Mouse (Mus musculus) layer of hippocampus, postnatal 10 days (tissue): ENCODE data around the gene Snx13. TPM values are rescaled to one million over a fixed set of nuclear protein-coding genes. Genes with fewer than 3 reads are reported as not detected.

Experiments
- DNase-seq, 2 experiments: peaks; one replicate each; pipeline ENCODE4 v3.0.0; 2021; ENCODE audit warnings: low spot score in 2 of 2
- long read RNA-seq: library from polyadenylated mRNA; stranded (forward); transcript quantifications from one replicate; pipeline ENCODE4 v2.0.0, GENCODE M21; 2023
- total RNA-seq, 2 experiments: library from RNA; stranded (reverse); gene quantifications; 2 replicates each; pipeline ENCODE4 v1.2.3; 2021

Gene Snx13
- 10 to 100 TPM; 54.9 to 58.8 TPM for total RNA-seq
- long read RNA-seq, full-length matches to known transcripts = 11 of 18 reads
- long read RNA-seq, partial matches to known transcripts = 3 of 18 reads
- long read RNA-seq, other reads (novel, unspliced or antisense) = 4 of 18 reads

- DNase-seq = peak; percentile 85 to 91
Measured at GRCm38 (mm10) chr12:35046999-35047319, at the start of gene Snx13. Snx13 (plus strand) TSS chr12:35047186.

DNA sequence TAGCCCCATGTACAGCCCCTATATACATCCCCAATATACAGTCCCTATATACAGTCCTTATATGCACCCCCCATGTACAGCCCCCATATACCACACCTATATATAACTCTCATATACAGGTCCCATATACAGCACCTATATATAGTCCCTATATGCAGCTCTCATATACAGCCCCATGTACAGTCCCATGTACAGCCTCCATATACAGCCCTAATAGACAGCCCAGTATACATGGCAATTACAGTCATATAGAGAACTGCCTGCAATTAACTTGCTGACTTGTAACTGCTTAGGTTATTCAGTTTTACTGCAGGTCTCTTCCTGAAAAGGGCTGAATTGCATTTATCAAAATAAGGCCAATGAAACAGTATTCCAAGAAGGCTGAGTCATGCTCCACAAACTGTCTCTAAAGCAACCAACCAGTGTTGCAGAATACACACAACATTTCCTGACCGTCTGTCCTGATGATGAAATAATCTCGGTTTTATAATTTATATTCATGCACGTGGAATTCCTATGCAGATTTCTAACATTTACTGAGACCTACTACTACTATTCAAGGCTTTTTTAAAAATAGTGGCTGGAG, 49.3 kb upstream of the Snx13 start:
- DNase-seq = no peak

- DNase-seq = no peak
Measured at GRCm38 (mm10) chr12:34998778-34999467, 48.1 kb upstream of the Snx13 start.

DNA sequence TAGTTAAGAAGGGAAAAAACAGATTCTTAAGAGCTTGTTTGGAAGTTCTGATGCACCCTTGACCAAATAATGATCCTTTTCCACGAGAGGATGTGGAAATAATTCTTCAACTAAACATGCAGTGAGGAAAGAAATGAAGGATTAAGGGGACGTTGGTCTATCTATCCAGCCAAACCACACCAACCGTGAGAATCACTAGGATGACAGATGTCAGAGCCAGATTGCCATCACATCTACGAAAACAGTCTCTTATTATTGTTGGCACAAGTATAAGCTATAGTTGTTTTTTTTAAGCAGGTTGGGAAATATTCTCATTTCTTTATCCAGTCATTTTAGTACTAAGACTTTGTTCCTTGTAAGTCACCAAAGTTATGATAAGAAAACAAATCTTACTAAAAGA, 46.7 kb upstream of the Snx13 start:
- no peak for DNase-seq

DNA sequence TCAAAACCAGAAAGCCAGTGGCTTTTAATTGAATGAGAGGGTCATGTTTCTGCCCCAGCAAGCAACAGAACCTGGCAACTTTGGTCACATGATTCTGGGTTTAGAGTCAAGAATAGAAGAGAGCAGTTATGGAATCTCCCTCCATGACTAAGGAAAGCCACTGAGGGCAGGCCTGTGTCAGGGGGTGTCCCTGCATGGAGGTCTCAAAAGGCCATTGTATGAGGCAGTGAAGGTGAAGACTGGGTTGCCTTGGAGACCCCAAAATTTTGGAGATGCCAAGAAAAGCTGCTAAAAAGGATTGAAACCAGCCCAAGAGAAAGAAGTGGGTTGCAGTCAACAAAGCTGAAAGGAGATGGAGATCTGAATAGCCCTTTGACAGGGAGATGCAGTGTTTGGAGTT, 41.2 kb upstream of the Snx13 start:
- DNase-seq = no peak

GRCm38 (mm10) chr12:35007851-35008250, 39.1 kb upstream of the Snx13 start:
- DNase-seq = no peak

DNA sequence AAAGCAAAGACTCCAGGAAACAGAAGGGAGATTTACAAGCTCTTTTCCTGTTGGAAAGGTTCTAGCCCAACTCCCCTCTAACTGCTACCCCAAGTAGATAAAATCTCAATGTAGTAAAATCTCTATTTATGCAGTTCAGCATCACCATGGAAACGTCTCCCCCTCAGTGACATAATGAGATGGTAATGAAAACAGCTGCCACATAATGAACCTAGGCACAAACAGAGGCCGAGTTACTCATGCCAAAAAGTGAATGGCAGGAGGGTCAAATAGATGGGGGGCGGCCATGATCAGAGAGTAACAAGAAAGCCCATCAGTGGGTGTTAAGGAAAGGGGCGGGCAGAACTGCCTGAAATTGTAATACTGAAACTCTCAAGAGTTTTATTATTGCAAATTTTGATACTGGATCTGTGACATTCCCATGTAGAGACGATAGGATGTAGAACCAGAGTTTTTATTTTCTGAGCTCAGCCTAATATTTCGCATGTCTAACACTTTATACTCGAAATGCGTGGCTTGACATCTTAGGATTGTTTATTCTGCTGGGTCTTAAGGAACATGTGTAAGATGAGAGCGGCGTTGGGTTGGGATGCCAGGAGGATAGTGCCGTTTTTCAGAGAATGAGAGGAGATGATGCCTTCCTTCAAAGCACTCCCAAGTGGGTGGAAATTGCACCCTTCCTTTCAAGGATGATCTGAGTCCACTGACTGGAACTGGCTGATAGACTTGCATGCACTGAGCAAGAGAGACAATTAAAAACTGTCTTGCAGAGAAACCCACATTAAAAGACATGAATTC, 38.4 kb upstream of the Snx13 start:
- DNase-seq = peak; percentile 22 to 30

DNA sequence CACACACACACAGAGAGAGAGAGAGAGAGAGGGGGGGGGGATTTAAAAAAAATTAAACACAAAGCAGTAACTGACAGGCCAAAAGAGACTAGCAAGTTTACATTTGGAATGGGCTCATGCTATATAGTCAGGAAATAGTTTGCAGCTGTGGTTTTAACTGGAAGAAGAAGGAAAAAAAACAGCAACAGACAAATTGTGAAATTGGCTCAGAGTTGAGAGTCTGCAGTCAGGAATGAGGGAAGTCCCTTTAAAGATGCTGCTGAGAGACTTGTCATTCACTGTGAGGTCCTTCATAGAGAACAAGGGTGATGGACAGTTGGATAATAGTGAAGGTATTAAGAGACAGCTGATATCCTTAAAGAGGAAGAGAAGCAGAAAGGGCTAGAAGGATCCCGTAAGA, 35.5 kb upstream of the Snx13 start:
- DNase-seq = no peak

- no peak for DNase-seq
Measured at GRCm38 (mm10) chr12:35013950-35014349, 33.0 kb upstream of the Snx13 start.

GRCm38 (mm10) chr12:35016056-35016455, 30.9 kb upstream of the Snx13 start:
- DNase-seq = peak; percentile 13 to 26

DNA sequence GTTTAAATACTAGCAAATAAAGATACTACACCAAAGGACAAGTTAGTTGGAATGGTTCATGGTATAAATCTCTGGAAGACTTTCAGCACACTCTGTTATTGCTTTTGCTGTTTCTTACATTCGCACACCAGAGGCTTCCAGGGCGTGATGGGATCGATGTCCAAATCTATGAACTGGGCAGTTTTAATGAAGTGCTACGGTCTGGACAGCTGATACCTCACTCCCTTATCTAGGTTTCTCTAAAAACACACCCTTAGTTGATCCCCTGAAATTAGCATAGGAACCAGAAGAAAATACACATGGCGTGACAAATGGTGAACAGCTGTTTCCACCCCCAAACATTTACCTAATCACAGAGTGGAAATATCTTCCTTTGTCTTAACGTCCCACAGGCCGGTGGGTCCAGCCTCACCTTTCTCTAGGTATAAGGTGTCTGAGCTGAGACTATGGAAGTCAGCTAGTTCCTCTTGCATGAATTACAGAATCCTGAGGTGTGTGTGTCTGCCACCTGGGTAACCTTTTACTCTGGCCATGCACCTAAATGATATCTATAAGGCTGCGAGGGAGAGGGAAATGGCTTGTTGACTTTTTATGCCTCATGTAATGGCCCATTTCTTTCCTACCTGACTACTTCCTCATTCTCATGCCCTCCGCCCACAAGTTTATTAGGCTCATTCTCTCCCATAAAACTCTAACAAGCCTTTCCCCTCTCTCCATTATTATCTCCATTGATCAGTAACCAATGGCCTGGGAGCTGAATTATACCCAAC, 30.3 kb upstream of the Snx13 start:
- DNase-seq = no peak

- DNase-seq = no peak
Measured at GRCm38 (mm10) chr12:35018679-35019237, 28.2 kb upstream of the Snx13 start.

DNA sequence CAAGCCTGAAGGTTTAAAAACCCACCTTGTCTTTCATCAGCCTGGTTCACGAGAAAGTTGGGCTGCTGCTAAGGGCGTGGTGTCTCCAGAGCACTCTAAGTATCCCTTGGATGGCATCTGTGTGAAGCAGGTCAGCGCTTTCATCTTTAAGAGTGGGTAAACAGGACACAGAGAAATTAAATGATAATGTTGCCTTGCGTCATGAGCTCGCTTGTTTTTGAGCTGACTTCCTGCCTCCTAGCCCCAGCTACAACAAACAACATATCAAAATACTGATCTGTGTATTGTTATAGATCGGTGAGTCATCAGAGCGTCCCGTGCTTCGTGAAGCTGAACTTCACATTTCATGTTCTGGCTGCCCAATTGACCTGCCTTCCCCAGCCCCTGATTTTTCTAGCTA, 25.7 kb upstream of the Snx13 start:
- DNase-seq = no peak

DNA sequence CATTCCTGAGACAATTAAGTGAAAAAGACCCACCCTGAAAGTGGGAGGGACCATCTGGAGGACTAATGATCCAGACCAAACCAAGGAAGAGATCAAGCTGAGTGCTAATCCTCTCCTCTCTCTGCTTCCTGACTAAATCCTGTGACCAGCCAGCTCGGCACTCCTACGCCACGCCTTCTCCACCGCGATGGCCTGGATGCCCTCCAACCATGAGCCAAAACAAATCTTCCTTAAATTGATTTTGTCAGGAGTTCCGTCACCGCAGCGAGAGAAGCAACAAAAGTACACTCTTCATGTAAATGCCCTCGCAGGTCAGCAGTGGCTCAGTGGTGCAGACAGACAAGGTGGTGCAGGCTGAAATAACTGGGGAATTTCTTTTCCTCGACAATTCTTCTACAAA, 24.9 kb upstream of the Snx13 start:
- DNase-seq = no peak

- no peak for DNase-seq
Measured at GRCm38 (mm10) chr12:35025916-35026432, 21.0 kb upstream of the Snx13 start.

DNA sequence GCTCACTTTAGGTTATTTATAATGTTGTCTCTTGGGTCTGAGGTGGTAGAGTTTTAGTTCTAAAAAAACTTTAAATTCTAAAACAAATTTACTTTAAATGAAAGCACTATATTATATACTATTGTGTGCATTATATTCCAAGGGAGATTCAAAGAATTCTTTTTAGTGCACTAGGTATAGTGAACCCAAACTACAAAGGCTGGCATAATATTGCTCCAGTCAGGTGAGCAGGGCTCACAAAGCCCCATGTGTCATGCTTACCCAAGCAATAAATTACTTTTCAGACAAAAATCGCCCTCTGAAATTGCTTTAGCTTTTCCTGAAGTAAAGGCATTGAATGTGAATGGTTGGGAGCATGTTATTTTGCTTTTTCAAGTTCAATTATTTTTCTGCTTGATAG, 19.5 kb upstream of the Snx13 start:
- no peak for DNase-seq

GRCm38 (mm10) chr12:35038668-35039570, 8.1 kb upstream of the Snx13 start:
- peak in 1 of 2 experiments; percentile 21 for DNase-seq

DNA sequence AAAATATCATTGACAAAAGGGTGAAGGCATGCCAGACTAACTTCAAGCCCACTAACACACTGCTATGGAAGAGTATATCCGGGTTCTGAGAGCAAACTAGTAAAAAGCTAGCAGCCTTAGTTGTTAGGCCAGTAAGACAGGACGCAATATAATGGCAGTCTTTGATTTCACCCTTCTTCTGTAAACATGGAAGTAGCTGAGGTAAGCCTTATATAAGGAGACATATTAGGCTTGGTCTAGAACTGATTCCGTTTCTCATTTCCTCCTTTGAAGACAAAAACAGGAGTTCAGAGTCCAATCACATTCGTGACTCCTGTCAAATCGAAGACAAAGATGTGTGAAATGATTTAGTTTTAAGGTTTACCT, 7.4 kb upstream of the Snx13 start:
- no peak for DNase-seq

GRCm38 (mm10) chr12:35041964-35042363, 5.0 kb upstream of the Snx13 start:
- no peak for DNase-seq
